Comparison of ENCODE assay signal across 8 mouse cellular contexts in genomic region chr13:60746271-60746670, GRCm38 (mm10). TPM values are rescaled to one million over a fixed set of nuclear protein-coding genes. Genes with fewer than 3 reads are reported as not detected.
DNase-seq lines count a peak whose midpoint lies in the region; ATAC-seq and TF ChIP-seq lines count a peak whose summit lies in the region.

No protein-coding gene starts in this region.

- H3K4me1 ChIP-seq in E14TG2a.4 (replicated peaks; ENCODE audit: low read depth, low read length): peaks cover 13% of the 10 kb centered on the region
- no peaks in the 10 kb centered on the region for H3K4me1 ChIP-seq in bone marrow macrophage, adult 2 months (ENCODE audit: control insufficient read depth, insufficient read depth, low read length)
- H3K4me1 ChIP-seq in liver, embryonic 14.5 days (replicated peaks; ENCODE audit: control insufficient read depth in 2 of 2, insufficient read depth in 2 of 2, low read length in 1 of 2): peaks cover 44 to 48% of the 10 kb centered on the region in 2 experiments

- TF ChIP-seq EP300 in liver, embryonic 14.5 days (IDR thresholded peaks at IDR 0.05; ENCODE audit: low read depth): no peak

- H3K27me3 ChIP-seq in E14TG2a.4 (ENCODE audit: insufficient read depth, low read length): 0 out of 2 replicates have a peak, but pooled peaks cover 4% of the 10 kb centered on the region
- H3K27me3 ChIP-seq in liver, embryonic 14.5 days (ENCODE audit: control insufficient read depth, insufficient read depth, low read length): no peaks in the 10 kb centered on the region

- H3K27ac ChIP-seq in bone marrow macrophage, adult 2 months (ENCODE audit: insufficient read depth, low read depth, low read length): no peak overlapping the region
- H3K27ac ChIP-seq in liver, embryonic 14.5 days: no peak overlapping the region

- no peak overlapping the region for H3K4me2 ChIP-seq in liver, embryonic 14.5 days (ENCODE audit: low read depth)

- peak; percentile 58 for DNase-seq in kidney, postnatal 10 days
- no peak for DNase-seq in kidney, adult 9 months
- DNase-seq in liver, embryonic 14.5 days (ENCODE audit: low read depth in 3 of 3, low spot score in 3 of 3): peak in 1 of 3 experiments; percentile 35
- DNase-seq in ovary, adult 18-20 months (ENCODE audit: low spot score): no peak
- no peak for DNase-seq in T-cell, adult 2 months (ENCODE audit: low spot score)
- DNase-seq in ovary, postnatal 10 days (ENCODE audit: low spot score): no peak

- no peak overlapping the region for H3K4me3 ChIP-seq in E14TG2a.4 (replicated peaks; ENCODE audit: low read length)
- no peak overlapping the region for H3K4me3 ChIP-seq in bone marrow macrophage, adult 2 months (ENCODE audit: insufficient read depth, low read length)
- no peak overlapping the region for H3K4me3 ChIP-seq in liver, embryonic 14.5 days (ENCODE audit: insufficient read depth in 1 of 2, low read depth in 2 of 2, low read length in 2 of 2)

- no peak for ATAC-seq in liver, embryonic 14.5 days (ENCODE audit: insufficient read depth)

- WGBS in liver, embryonic 14.5 days (ENCODE audit: insufficient replicate concordance): 37% methylated on average over 1 of the region's 1 CpGs

- no peak overlapping the region for H3K9ac ChIP-seq in liver, embryonic 14.5 days (replicated peaks)

- TF ChIP-seq CTCF in E14TG2a.4 (conservative IDR thresholded peaks at IDR 0.05; ENCODE audit: low read length): peak; percentile 67
- peak; percentile 56 for TF ChIP-seq CTCF in bone marrow macrophage, adult 2 months (IDR thresholded peaks at IDR 0.05; ENCODE audit: low read depth, low read length)
- peak; percentile 89 for TF ChIP-seq CTCF in liver, embryonic 14.5 days (IDR thresholded peaks at IDR 0.05; ENCODE audit: low read depth)

- peaks cover 27% of the 10 kb centered on the region for H3K36me3 ChIP-seq in E14TG2a.4 (ENCODE audit: insufficient read depth, low read length)
- H3K36me3 ChIP-seq in liver, embryonic 14.5 days (replicated peaks; ENCODE audit: control insufficient read depth, insufficient read depth, low read depth): no peaks in the 10 kb centered on the region

- H3K9me3 ChIP-seq in E14TG2a.4 (ENCODE audit: low read length): no peaks in the 10 kb centered on the region
- H3K9me3 ChIP-seq in liver, embryonic 14.5 days (ENCODE audit: control insufficient read depth, low read length): no peaks in the 10 kb centered on the region

- no peak for TF ChIP-seq POLR2A in bone marrow macrophage, adult 2 months (IDR thresholded peaks at IDR 0.05; ENCODE audit: borderline replicate concordance, low read depth, low read length)

RNA-seq across cellular contexts. Expression of gene BC051665, which starts 39.9 kb away (rescaled TPM):
- polyA plus RNA-seq in bone marrow macrophage, adult 2 months (2012; ENCODE audit: insufficient read depth, insufficient read length, missing spikeins): not detected in 2 replicates
- polyA plus RNA-seq in liver, embryonic 14.5 days (2012; rRNA removed): not detected in 2 replicates
- polyA plus RNA-seq in liver, embryonic 14.5 days (2014; fragmentation: Nextera tagmentation; extraction: Ambion mirVana): not detected in 2 replicates

RNA-seq across cellular contexts. Expression of gene Ctsll3, which starts 56.4 kb away (rescaled TPM):
- polyA plus RNA-seq in bone marrow macrophage, adult 2 months (2012; ENCODE audit: insufficient read depth, insufficient read length, missing spikeins): not detected in 2 replicates
- polyA plus RNA-seq in liver, embryonic 14.5 days (2012; rRNA removed): not detected in 2 replicates
- not detected in 2 replicates for polyA plus RNA-seq in liver, embryonic 14.5 days (2014; fragmentation: Nextera tagmentation; extraction: Ambion mirVana)
